Mouse (Mus musculus) layer of hippocampus, postnatal 10 days (tissue): ENCODE measurements around the gene Opalin. TPM values are rescaled to one million over a fixed set of nuclear protein-coding genes. Genes with fewer than 3 reads are reported as not detected.

Experiments used
- DNase-seq, 2 experiments: peaks; one replicate each; pipeline ENCODE4 v3.0.0; 2021; ENCODE audit warnings: low spot score in 2 of 2
- total RNA-seq, 2 experiments: library from RNA; stranded (reverse); gene quantifications; 2 replicates each; pipeline ENCODE4 v1.2.3; 2021

Gene Opalin
- total RNA-seq, 2 experiments from 2014 or later, result 0.33 to 0.41 TPM

- DNase-seq, result no peak
These were observed 3.0 kb downstream of the Opalin start for GRCm38 (mm10) chr19:41073746-41074455.

- peak; percentile 95 for DNase-seq
These were observed 5.4 kb downstream of the Opalin start for GRCm38 (mm10) chr19:41071500-41071899.

GRCm38 (mm10) chr19:41054702-41055101, 22.2 kb downstream of the Opalin start:
- DNase-seq, result no peak

- no peak for DNase-seq
These were observed 23.4 kb downstream of the Opalin start for GRCm38 (mm10) chr19:41053530-41053929.

GRCm38 (mm10) chr19:41052247-41052646, 24.7 kb downstream of the Opalin start:
- no peak for DNase-seq

GRCm38 (mm10) chr19:41051714-41052113, 25.2 kb downstream of the Opalin start:
- no peak for DNase-seq

- no peak for DNase-seq
These were observed 28.7 kb downstream of the Opalin start for GRCm38 (mm10) chr19:41048187-41048559.

- peak; percentile 29 to 53 for DNase-seq
These were observed 29.3 kb downstream of the Opalin start for GRCm38 (mm10) chr19:41047437-41048186.

- no peak for DNase-seq
These were observed 31.7 kb downstream of the Opalin start for GRCm38 (mm10) chr19:41045091-41045770.

- DNase-seq, result no peak
These were observed 37.8 kb downstream of the Opalin start for GRCm38 (mm10) chr19:41039110-41039509.

GRCm38 (mm10) chr19:41035809-41036551, 40.9 kb downstream of the Opalin start:
- no peak for DNase-seq

- no peak for DNase-seq
These were observed 45.0 kb downstream of the Opalin start for GRCm38 (mm10) chr19:41031869-41032268.

- no peak for DNase-seq
These were observed 45.9 kb downstream of the Opalin start for GRCm38 (mm10) chr19:41031009-41031408.

GRCm38 (mm10) chr19:41030161-41030560, 46.8 kb downstream of the Opalin start:
- no peak for DNase-seq

- DNase-seq, result no peak
These were observed 47.7 kb downstream of the Opalin start, which contains the start of gene Dntt for GRCm38 (mm10) chr19:41029219-41029618. Gene Dntt, plus strand, starts transcription at chr19:41029275.

GRCm38 (mm10) chr19:41027601-41028000, 49.3 kb downstream of the Opalin start:
- DNase-seq, result no peak

- DNase-seq, result no peak
These were observed 49.9 kb downstream of the Opalin start for GRCm38 (mm10) chr19:41027024-41027423.

GRCm38 (mm10) chr19:41026551-41026950, 50.4 kb downstream of the Opalin start:
- DNase-seq, result no peak

GRCm38 (mm10) chr19:41022244-41022643, 54.7 kb downstream of the Opalin start:
- no peak for DNase-seq

GRCm38 (mm10) chr19:41020537-41020936, 56.4 kb downstream of the Opalin start:
- DNase-seq, result no peak

- no peak for DNase-seq
These were observed 57.7 kb downstream of the Opalin start for GRCm38 (mm10) chr19:41019164-41019675.
